Mouse (Mus musculus) liver, embryonic 15.5 days (tissue): ENCODE measurements around the gene Atf7. TPM values are rescaled to one million over a fixed set of nuclear protein-coding genes. Genes with fewer than 3 reads are reported as not detected.

Source experiments
- ATAC-seq: fragments of 200-750 bp; cut with Nextera tagmentation; 2 replicates; pipeline ENCODE4 v1.8.0; 2017; ENCODE audit warnings: moderate number of reproducible peaks, mild to moderate bottlenecking, moderate library complexity; ENCODE audit not compliant: insufficient read depth
- H3K27ac ChIP-seq: fragments of 300-500 bp; sonication (generic); replicated peaks from 2 replicates; pipeline ENCODE4 v1.5.1; 2015; ENCODE audit warnings: mild to moderate bottlenecking, inconsistent platforms
- H3K27me3 ChIP-seq: fragments of 300-500 bp; sonication (generic); 2 replicates; pipeline ENCODE4 v1.6.1; 2015; ENCODE audit warnings: mild to moderate bottlenecking, inconsistent platforms
- H3K36me3 ChIP-seq: fragments of 300-500 bp; sonication (generic); replicated peaks from 2 replicates; pipeline ENCODE4 v1.6.1; 2015; ENCODE audit warnings: moderate library complexity, mild to moderate bottlenecking, inconsistent platforms
- H3K4me1 ChIP-seq: fragments of 300-500 bp; sonication (generic); replicated peaks from 2 replicates; pipeline ENCODE4 v1.6.1; 2015; ENCODE audit warnings: inconsistent platforms
- H3K4me2 ChIP-seq: fragments of 300-500 bp; sonication (generic); 2 replicates; pipeline ENCODE4 v1.6.1; 2015; ENCODE audit warnings: moderate library complexity, mild to moderate bottlenecking, inconsistent platforms
- H3K4me3 ChIP-seq: fragments of 300-500 bp; sonication (generic); replicated peaks from 2 replicates; pipeline ENCODE4 v1.5.1; 2015; ENCODE audit warnings: mild to moderate bottlenecking, inconsistent platforms
- H3K9ac ChIP-seq: fragments of 300-500 bp; sonication (generic); 2 replicates; pipeline ENCODE4 v1.6.1; 2015; ENCODE audit warnings: moderate library complexity, mild to moderate bottlenecking, inconsistent platforms
- H3K9me3 ChIP-seq: fragments of 300-500 bp; sonication (generic); replicated peaks from 2 replicates; pipeline ENCODE4 v1.6.1; 2016; ENCODE audit warnings: inconsistent platforms
- WGBS: fragments of 180-500 bp; shearing (Covaris S2); methylation state at CpG from one replicate; pipeline ENCODE4 v1.1.7; 2015; ENCODE audit warnings: mixed read lengths; ENCODE audit not compliant: insufficient replicate concordance; 5-methylcytosine and 5-hydroxymethylcytosine counted together
- microRNA counts: library from miRNA; unstranded; fragments of <30 nt; microRNA quantifications from one replicate; lab custom pipeline; 2016
- microRNA-seq: library from miRNA; unstranded; fragments of <30 nt; microRNA quantifications from one replicate; pipeline ENCODE4, GENCODE M21; 2016
- polyA plus RNA-seq: library from polyadenylated mRNA; unstranded; fragments of >200 nt; fragmentation: Nextera tagmentation; extraction: Ambion mirVana; gene quantifications from 2 replicates; pipeline ENCODE4 v1.2.1, GENCODE M21; 2015

Atf7 gene
- polyA plus RNA-seq, 1 experiment from 2014 or later, result 8.8 TPM

DNA sequence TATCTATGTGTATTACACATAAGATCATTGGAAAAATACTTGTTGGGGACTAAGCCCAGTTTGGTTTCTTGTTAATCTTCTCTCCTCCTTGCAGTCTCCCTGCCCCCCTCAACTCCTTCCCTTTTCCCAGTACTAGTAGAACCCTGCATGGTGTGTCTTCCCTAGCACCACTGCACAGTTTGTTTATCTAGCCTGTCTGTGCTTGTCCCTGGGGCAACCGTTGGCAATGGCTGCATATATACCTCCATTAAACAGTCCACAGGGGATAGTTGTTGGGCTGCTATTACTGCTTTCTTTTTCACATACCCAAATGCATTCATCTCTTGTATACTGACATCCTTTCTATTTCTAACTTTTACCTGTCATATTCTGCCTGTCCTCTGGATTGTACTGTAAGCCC lies 137.6 kb downstream of the Atf7 start:
- Histone ChIP-seq H3K4me2 (no peak overlapping the region), H3K4me3 (no peak overlapping the region), H3K4me1 (no peaks in the 10 kb centered on the region), H3K27ac (no peak overlapping the region), H3K9ac (no peak overlapping the region), H3K9me3 (no peaks in the 10 kb centered on the region), H3K27me3 (no peaks in the 10 kb centered on the region), H3K36me3 (peaks cover 88% of the 10 kb centered on the region)
- 59% methylated on average over 1 of the region's 1 CpGs for WGBS
- no peak for ATAC-seq

DNA sequence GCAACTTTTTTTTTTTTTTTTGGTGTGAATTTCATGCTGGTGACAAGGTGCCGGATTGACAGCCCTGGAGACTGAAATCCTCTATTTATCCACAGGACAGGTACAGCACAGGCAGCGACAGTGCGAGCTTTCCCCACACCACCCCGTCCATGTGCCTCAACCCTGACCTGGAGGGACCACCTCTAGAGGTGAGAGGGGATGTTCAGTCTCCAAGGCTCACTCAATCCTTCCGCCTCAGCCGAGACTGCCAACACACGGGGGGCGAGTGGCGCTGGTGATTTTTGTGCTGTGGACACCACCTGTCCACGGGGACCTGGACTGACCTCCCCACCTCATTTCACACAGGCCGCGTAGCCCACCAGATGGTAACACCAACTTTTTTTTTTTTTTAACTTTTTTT lies 139.4 kb downstream of the Atf7 start:
- ATAC-seq, result no peak
- Histone ChIP-seq H3K27me3 (no peaks in the 10 kb centered on the region), H3K36me3 (peaks cover 92% of the 10 kb centered on the region), H3K9ac (no peak overlapping the region), H3K4me1 (no peaks in the 10 kb centered on the region), H3K4me2 (no peak overlapping the region), H3K27ac (no peak overlapping the region), H3K9me3 (no peaks in the 10 kb centered on the region), H3K4me3 (no peak overlapping the region)
- WGBS, result 89% methylated on average over 12 of the region's 12 CpGs

DNA sequence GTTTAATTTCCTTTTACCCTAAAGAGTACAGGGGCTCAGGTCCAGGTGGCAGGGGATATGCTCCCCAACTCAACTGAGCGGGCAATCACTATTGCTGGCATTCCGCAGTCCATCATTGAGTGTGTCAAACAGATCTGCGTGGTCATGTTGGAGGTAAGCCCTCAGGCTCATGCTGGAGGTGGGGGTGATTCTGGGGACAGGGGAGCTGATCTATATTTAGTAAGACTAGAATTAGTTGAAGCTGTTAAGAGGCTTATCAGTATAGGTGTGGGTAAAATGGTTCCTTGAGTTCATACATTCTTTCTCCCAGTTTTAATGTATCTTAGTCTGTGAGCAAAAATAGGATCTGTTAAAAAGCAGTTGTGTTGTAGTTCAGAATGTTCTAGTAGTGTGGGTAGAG lies 142.1 kb downstream of the Atf7 start:
- H3K9ac ChIP-seq, result no peak overlapping the region
- H3K9me3 ChIP-seq, result no peaks in the 10 kb centered on the region
- no peak overlapping the region for H3K4me2 ChIP-seq
- H3K4me1 ChIP-seq, result no peaks in the 10 kb centered on the region
- peaks cover 91% of the 10 kb centered on the region for H3K36me3 ChIP-seq
- H3K4me3 ChIP-seq, result no peak overlapping the region
- H3K27ac ChIP-seq, result no peak overlapping the region
- WGBS, result 92% methylated on average over 3 of the region's 3 CpGs
- H3K27me3 ChIP-seq, result no peaks in the 10 kb centered on the region
- ATAC-seq, result no peak

MicroRNAs encoded within 50 kb of the gene (microRNA counts, 519-probe panel; counts per million panel counts)
- 1,697 counts per million, percentile 13 among the panel's probes with 10 or more counts for microRNA mmu-miR-688 (lab: Ali Mortazavi, UCI)

Small RNAs within 50 kb of the gene (microRNA-seq; reads per million reads assigned to microRNA genes)
- gene Mir688, result not detected

Other genes starting within 250 kb of the Atf7 start
- gene Sp1, start 219.3 kb downstream of the Atf7 start, polyA plus RNA-seq, result 3.5 and 3.7 TPM in 2 replicates
- 0.08 and 0.10 TPM in 2 replicates for gene Amhr2, start 180.1 kb downstream of the Atf7 start, polyA plus RNA-seq
- 106 and 115 TPM in 2 replicates for gene Prr13, start 166.4 kb downstream of the Atf7 start, polyA plus RNA-seq
- gene Pcbp2, start 154.9 kb downstream of the Atf7 start, polyA plus RNA-seq, result 64.1 and 73.9 TPM in 2 replicates
- gene Gm10337, start 121.7 kb downstream of the Atf7 start, polyA plus RNA-seq, result not detected in 2 replicates
- 1.5 TPM in 2 replicates for gene Map3k12, start 108.4 kb downstream of the Atf7 start, polyA plus RNA-seq
- gene Tarbp2, start 107.3 kb downstream of the Atf7 start, polyA plus RNA-seq, result 42.0 and 46.8 TPM in 2 replicates
- gene Npff, start 100.5 kb downstream of the Atf7 start, polyA plus RNA-seq, result 0.63 and 1.1 TPM in 2 replicates
- gene Gm28047, start 397 bp downstream of the Atf7 start, polyA plus RNA-seq, result not detected in 2 replicates
- 26.9 and 29.4 TPM in 2 replicates for gene Atp5g2, start 46.9 kb upstream of the Atf7 start, polyA plus RNA-seq
- 12.8 and 14.5 TPM in 2 replicates for gene Calcoco1, start 96.7 kb upstream of the Atf7 start, polyA plus RNA-seq